Mouse (Mus musculus) kidney, adult 8-10 months (tissue): ENCODE data around the gene Arid5b.
"Not testable (repeated sequence)": the region's sequence is repeated elsewhere in the genome, so short reads cannot be mapped to it uniquely, and the experiment has no call there.

ENCODE experiments used
- DNase-seq, 2 experiments: peaks; one replicate each; pipeline ENCODE4 v3.0.0; 2022

The Arid5b gene

GRCm38 (mm10) chr10:68104881-68105781, 173.4 kb downstream of the Arid5b start:
- DNase-seq, result no peak

- no peak for DNase-seq
Observed at GRCm38 (mm10) chr10:68104481-68104880, 174.1 kb downstream of the Arid5b start.

- DNase-seq, result no peak
Observed at GRCm38 (mm10) chr10:68103988-68104387, 174.6 kb downstream of the Arid5b start.

GRCm38 (mm10) chr10:68103078-68103855, 175.3 kb downstream of the Arid5b start:
- DNase-seq, result no peak

GRCm38 (mm10) chr10:68102566-68102965, 176.0 kb downstream of the Arid5b start:
- DNase-seq, result no peak

GRCm38 (mm10) chr10:68101251-68101650, 177.3 kb downstream of the Arid5b start:
- DNase-seq, result no peak

- DNase-seq, result no peak
Observed at GRCm38 (mm10) chr10:68100506-68100905, 178.0 kb downstream of the Arid5b start.

- not testable (repeated sequence) for DNase-seq
Observed at GRCm38 (mm10) chr10:68099801-68100200, 178.7 kb downstream of the Arid5b start.

GRCm38 (mm10) chr10:68097821-68098675, 180.5 kb downstream of the Arid5b start:
- DNase-seq, result no peak

GRCm38 (mm10) chr10:68096395-68096794, 182.1 kb downstream of the Arid5b start:
- DNase-seq, result no peak

- DNase-seq, result no peak
Observed at GRCm38 (mm10) chr10:68095136-68095535, 183.4 kb downstream of the Arid5b start.

GRCm38 (mm10) chr10:68093496-68093895, 185.0 kb downstream of the Arid5b start:
- DNase-seq, result no peak

- no peak for DNase-seq
Observed at GRCm38 (mm10) chr10:68091840-68092239, 186.7 kb downstream of the Arid5b start.

- DNase-seq, result no peak
Observed at GRCm38 (mm10) chr10:68091011-68091410, 187.5 kb downstream of the Arid5b start.

- no peak for DNase-seq
Observed at GRCm38 (mm10) chr10:68090544-68090943, 188.0 kb downstream of the Arid5b start.

- DNase-seq, result peak; percentile 52 to 64
Observed at GRCm38 (mm10) chr10:68090197-68090535, 188.4 kb downstream of the Arid5b start.

- DNase-seq, result no peak
Observed at GRCm38 (mm10) chr10:68089435-68090196, 188.9 kb downstream of the Arid5b start.

GRCm38 (mm10) chr10:68087722-68088121, 190.8 kb downstream of the Arid5b start:
- no peak for DNase-seq

- no peak for DNase-seq
Observed at GRCm38 (mm10) chr10:68086973-68087372, 191.6 kb downstream of the Arid5b start.

- DNase-seq, result no peak
Observed at GRCm38 (mm10) chr10:68085574-68085973, 193.0 kb downstream of the Arid5b start.

GRCm38 (mm10) chr10:68081712-68082111, 196.8 kb downstream of the Arid5b start:
- DNase-seq, result no peak
